Mouse (Mus musculus): ENCODE data around the gene Ap2s1. TPM values are rescaled to one million over a fixed set of nuclear protein-coding genes. Genes with fewer than 3 reads are reported as not detected.

Gene Ap2s1
- total RNA-seq, 2 experiments from 2014 or later: 349 to 363 TPM

- no peak for DNase-seq (ENCODE audit: low spot score in 2 of 2)
- intact Hi-C loops (cut with DNase I): loop anchor here (5.0 kb wide), 1 partner anchor 67 kb away; no protein-coding TSS in a partner anchor
These were observed 7.2 kb downstream of the Ap2s1 start for GRCm38 (mm10) chr7:16745373-16745772.

DNA sequence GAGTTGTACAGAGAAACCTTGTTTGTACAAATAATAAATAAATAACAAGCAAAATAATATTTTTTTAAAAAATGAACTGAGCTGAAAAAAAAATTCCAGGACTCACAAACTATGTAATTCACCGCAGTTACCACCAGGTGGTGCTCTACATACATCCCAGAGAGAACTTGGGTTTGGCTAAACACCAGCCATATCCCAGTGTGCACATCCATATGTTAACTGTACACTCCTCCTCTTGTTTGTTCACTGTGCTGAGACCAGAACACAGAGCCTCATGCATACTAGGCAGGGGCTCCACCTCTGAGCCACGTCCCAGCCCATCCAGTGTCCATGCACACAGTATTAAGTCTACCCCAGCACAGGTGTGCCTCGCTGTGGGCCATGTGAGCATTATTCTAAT lies 7.9 kb downstream of the Ap2s1 start:
- intact Hi-C loops (cut with DNase I): loop anchor here (5.0 kb wide), 1 partner anchor 66 kb away; no protein-coding TSS in a partner anchor
- DNase-seq (ENCODE audit: low spot score in 2 of 2): peak; percentile 65 to 80

- intact Hi-C loops (cut with DNase I): loop anchor here (5.0 kb wide), 1 partner anchor 65 kb away; no protein-coding TSS in a partner anchor
These were observed 9.4 kb downstream of the Ap2s1 start for GRCm38 (mm10) chr7:16747656-16748055.

GRCm38 (mm10) chr7:16752016-16752415 lies 13.8 kb downstream of the Ap2s1 start:
- intact Hi-C loops (cut with DNase I): no loop called here
- peak in 1 of 2 experiments; percentile 52 for DNase-seq (ENCODE audit: low spot score in 2 of 2)

More at GRCm38 (mm10) chr7:16747656-16748055, 9.4 kb downstream of the Ap2s1 start:
- no peak for DNase-seq (ENCODE audit: low spot score in 2 of 2)

DNA sequence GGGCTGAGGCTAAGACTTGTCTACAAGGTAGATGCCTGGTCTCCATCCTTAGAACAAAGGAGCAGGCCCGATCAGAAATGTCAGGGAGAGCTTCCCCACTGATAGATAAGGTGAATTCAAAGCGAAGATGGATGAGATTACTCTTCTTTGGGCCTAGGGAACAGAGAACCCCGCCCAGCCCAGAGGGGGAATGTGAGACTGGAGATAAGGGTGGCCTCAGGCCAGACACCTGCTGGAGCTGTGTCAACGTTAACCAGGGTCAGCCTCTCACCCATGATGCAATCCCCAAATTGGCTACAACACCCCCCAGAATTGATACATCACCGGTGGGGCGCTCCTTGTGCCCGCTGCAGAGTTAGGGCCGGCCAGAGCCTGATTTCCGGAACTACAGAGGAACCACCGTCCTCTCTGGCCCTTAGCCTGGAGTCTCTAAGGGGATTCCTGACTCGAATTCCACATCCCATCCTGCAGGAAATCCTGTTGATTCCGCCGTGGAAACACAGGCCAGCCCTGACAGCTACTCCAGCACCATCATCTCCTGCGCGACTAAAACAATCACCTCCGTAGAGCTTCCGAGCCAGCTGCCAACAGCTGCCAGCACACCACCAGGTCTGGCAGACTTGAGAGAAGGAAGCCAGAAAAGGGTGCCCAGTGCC lies 17.3 kb downstream of the Ap2s1 start:
- intact Hi-C loops (cut with DNase I): no loop called here
- DNase-seq (ENCODE audit: low spot score in 2 of 2): no peak

DNA sequence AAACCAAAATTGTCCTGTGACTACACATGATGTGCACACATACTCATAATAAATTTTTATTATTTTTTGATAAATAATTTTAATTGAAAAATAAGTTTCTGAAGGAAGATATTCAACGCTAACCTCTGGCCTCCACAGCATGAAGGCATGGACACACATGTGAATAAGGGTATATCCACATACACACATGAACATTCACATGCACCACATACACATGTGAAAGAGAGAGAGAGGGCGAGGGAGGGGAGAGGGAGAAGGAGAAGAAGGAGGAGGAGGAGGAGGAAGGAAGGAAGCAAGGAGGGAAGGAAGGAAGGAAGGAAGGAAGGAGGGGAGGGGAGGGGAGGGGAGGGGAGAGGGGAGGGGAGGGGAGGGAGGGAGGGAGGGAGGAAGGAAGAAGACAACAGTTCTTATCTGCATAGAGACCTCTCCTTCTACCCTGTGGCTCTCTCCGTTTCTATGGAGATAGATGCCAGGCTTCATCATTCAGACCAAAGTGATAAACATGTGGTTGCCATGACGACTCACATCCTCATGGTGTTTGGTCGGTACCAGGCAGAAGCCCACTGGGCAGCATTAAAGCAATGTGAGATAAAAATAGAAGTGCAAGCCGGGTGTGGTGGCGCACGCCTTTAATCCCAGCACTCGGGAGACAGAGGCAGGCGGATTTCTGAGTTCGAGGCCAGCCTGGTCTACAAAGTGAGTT lies 20.8 kb downstream of the Ap2s1 start:
- DNase-seq (ENCODE audit: low spot score in 2 of 2): peak in 1 of 2 experiments; percentile 38
- intact Hi-C loops (cut with DNase I): no loop called here

- no peak for DNase-seq (ENCODE audit: low spot score in 2 of 2)
- intact Hi-C loops (cut with DNase I): loop anchor here (5.0 kb wide), 1 partner anchor 37 kb away; no protein-coding TSS in a partner anchor
These were observed 22.1 kb downstream of the Ap2s1 start for GRCm38 (mm10) chr7:16760292-16760691.

GRCm38 (mm10) chr7:16761005-16761481 lies 22.8 kb downstream of the Ap2s1 start:
- intact Hi-C loops (cut with DNase I): loop anchor here (5.0 kb wide), 1 partner anchor 36 kb away; no protein-coding TSS in a partner anchor
- DNase-seq (ENCODE audit: low spot score in 2 of 2): no peak

DNA sequence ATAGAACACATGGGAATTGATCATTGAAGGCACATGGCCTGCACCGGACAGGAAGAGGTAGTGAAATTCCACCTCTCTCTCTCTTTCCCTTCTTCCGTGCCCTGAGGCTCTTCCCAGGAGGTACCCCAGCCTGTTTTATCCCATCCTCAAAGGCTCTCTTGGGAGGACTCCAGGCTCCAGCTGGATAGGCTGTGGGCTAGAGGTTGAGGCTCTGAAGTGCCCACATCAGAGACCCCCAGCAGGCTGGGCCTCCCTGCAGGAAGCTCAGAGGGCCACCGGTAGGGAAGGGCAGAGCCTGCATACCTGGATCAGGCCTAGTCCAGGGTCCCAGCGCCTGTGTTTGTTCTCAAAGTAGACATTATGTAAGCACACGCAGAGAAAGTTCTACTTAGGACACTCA lies 23.4 kb downstream of the Ap2s1 start:
- no peak for DNase-seq (ENCODE audit: low spot score in 2 of 2)
- intact Hi-C loops (cut with DNase I): loop anchor here (5.0 kb wide), 1 partner anchor 36 kb away; no protein-coding TSS in a partner anchor

- intact Hi-C loops (cut with DNase I): loop anchor here (5.0 kb wide), 1 partner anchor 34 kb away; no protein-coding TSS in a partner anchor
- no peak for DNase-seq (ENCODE audit: low spot score in 2 of 2)
These were observed 25.4 kb downstream of the Ap2s1 start for GRCm38 (mm10) chr7:16763463-16764218.

DNA sequence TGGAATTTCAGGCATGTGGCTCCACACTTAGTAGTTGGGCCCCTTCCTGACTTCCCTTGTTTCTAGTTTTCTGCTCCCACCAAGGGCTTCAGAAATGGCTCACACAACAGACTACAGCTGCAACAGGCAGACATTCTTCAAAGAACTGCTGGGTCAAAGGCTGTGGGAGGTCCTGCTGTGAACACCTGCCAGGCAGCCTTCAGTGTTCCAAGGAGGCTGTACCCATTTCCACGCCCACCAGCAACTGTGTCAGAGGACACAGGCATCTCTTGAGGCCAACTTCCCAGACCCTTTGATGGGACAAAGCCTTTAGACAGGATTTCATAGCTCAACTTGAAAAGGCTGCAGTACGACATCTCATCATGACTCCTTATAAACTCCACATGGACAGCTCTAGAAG lies 28.2 kb downstream of the Ap2s1 start:
- intact Hi-C loops (cut with DNase I): no loop called here
- DNase-seq (ENCODE audit: low spot score in 2 of 2): no peak

DNA sequence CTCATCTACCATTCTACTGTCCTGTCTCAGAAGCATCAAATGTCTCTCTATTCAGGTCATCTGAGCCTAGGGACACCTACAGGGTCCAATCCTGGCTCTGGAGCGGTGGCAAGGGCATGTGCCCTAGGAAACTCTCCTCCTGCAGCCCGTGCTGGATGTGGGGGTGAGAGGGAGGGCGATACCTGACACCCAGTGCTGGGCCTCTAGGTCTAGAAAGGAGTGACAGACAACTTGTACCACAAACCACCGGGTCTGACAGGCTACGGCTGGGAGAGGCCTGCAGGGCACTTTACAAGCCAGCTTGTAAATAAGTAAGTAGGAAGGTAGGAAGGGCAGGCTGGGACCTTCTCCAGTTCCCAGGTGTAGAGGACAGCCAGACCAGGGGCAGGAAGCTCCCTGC lies 37.7 kb downstream of the Ap2s1 start:
- intact Hi-C loops (cut with DNase I): no loop called here
- DNase-seq (ENCODE audit: low spot score in 2 of 2): no peak

GRCm38 (mm10) chr7:16780076-16780475 lies 41.9 kb downstream of the Ap2s1 start:
- intact Hi-C loops (cut with DNase I): no loop called here

GRCm38 (mm10) chr7:16780825-16781554 lies 42.8 kb downstream of the Ap2s1 start, which contains the start of gene Slc1a5:
TSS of gene Slc1a5 (plus strand) at chr7:16781340.
- intact Hi-C loops (cut with DNase I): no loop called here
- DNase-seq (ENCODE audit: low spot score in 2 of 2): peak; percentile 66 to 71

More at GRCm38 (mm10) chr7:16780076-16780475, 41.9 kb downstream of the Ap2s1 start:
- DNase-seq (ENCODE audit: low spot score in 2 of 2): no peak

GRCm38 (mm10) chr7:16781555-16781815 lies 43.3 kb downstream of the Ap2s1 start:
- no peak for DNase-seq (ENCODE audit: low spot score in 2 of 2)
- intact Hi-C loops (cut with DNase I): no loop called here

- intact Hi-C loops (cut with DNase I): no loop called here
- DNase-seq (ENCODE audit: low spot score in 2 of 2): no peak
These were observed 43.8 kb downstream of the Ap2s1 start for GRCm38 (mm10) chr7:16781816-16782554.

DNA sequence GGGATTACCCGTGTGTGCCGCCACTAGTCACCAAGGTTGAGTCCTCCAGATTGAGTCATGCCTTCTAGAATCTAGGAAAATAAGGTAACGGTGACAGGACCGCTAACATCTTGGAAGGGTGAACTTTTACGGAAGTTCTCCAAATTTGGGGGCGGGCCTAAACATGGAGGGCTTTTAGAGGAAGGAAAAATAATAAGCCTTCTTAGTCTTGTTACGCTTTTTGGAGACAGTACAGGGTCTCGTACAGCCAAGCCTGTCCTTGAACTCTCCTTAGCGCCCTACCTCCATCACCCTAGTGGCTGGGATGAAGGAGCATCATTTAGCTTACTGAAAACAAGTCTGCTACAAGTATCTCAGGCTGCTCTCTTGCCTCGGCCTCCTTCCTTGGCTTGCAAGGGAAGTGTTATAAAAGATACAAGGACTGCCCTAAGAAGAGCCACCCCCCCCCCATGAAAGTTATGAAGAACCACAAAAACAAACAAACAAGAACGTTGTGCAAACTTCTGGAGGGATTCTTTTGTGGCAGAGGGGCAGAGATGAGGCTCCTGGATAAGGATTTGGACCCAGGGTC lies 44.4 kb downstream of the Ap2s1 start:
- intact Hi-C loops (cut with DNase I): no loop called here
- DNase-seq (ENCODE audit: low spot score in 2 of 2): no peak

- intact Hi-C loops (cut with DNase I): no loop called here
- DNase-seq (ENCODE audit: low spot score in 2 of 2): no peak
These were observed 45.0 kb downstream of the Ap2s1 start for GRCm38 (mm10) chr7:16783224-16783688.
